In the genomic region with DNA sequence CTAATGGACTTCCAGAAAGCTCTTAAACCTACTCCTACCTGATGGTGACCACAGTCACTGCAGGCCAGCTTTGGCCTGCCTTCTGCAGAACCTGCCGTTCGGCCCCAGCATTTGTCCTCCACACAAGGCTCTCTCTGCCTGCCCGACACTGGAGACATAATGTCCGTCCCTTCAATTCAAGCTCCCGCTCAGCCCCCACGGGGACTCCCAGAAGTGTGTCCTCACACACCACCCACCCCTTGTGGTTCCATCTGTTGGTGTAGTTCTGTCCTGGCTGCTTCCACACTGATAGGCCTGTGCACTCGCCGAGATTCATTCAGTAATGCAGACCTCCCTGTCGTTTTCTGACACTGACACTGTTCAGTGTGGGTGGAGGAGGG, we compare ENCODE assay signal across 17 mouse cellular contexts. TPM values are rescaled to one million over a fixed set of nuclear protein-coding genes. Genes with fewer than 3 reads are reported as not detected.
DNase-seq lines count a peak whose midpoint lies in the region; ATAC-seq and TF ChIP-seq lines count a peak whose summit lies in the region.
"Had no signal": no experiment of that assay in that cellular context is flagged by ENCODE, and none has a peak within 500 bp of the region (broad histone marks: within the 10 kb centered on the region; RNA-seq: fewer than 3 reads in every experiment).

No protein-coding gene starts in this region.

- H3K27me3 ChIP-seq in forebrain, embryonic 16.5 days (replicated peaks; ENCODE audit: control insufficient read depth, insufficient read depth, low read length), result no peaks in the 10 kb centered on the region
- H3K27me3 ChIP-seq in midbrain, postnatal 0 days (ENCODE audit: insufficient read depth, low read length), result no peaks in the 10 kb centered on the region

- no peak for ATAC-seq in cerebellum, adult (ENCODE audit: insufficient number of reproducible peaks, low FRiP score, low TSS enrichment)
- no peak for ATAC-seq in forebrain, embryonic 16.5 days
- ATAC-seq in midbrain, postnatal 0 days (ENCODE audit: low FRiP score), result no peak

- peak overlapping the region; percentile 81 for H3K4me2 ChIP-seq in forebrain, embryonic 16.5 days (ENCODE audit: low read length)
- peak overlapping the region; percentile 91 for H3K4me2 ChIP-seq in midbrain, postnatal 0 days (ENCODE audit: low read depth, low read length, poor library complexity, severe bottlenecking)
- H3K4me2 ChIP-seq: liver, embryonic 11.5 days had no signal

- WGBS in forebrain, embryonic 16.5 days, result 59% methylated on average over 9 of the region's 9 CpGs
- 63% methylated on average over 9 of the region's 9 CpGs for WGBS in midbrain, postnatal 0 days

- no peak overlapping the region for H3K4me3 ChIP-seq in forebrain, embryonic 16.5 days (replicated peaks; ENCODE audit: low read length)
- peak overlapping the region; percentile 61 for H3K4me3 ChIP-seq in midbrain, postnatal 0 days (ENCODE audit: low read depth, low read length)
- H3K4me3 ChIP-seq: embryonic facial prominence, embryonic 10.5 days had no signal

- TF ChIP-seq CTCF in midbrain, postnatal 0 days (IDR thresholded peaks at IDR 0.05), result no peak

- H3K4me1 ChIP-seq in forebrain, embryonic 16.5 days (replicated peaks; ENCODE audit: control insufficient read depth, insufficient read depth, low read length), result peaks cover 89% of the 10 kb centered on the region
- H3K4me1 ChIP-seq in midbrain, postnatal 0 days (ENCODE audit: insufficient read depth, low read length), result peaks cover 46% of the 10 kb centered on the region

- no peaks in the 10 kb centered on the region for H3K36me3 ChIP-seq in forebrain, embryonic 16.5 days (ENCODE audit: control insufficient read depth, insufficient read depth)
- no peaks in the 10 kb centered on the region for H3K36me3 ChIP-seq in midbrain, postnatal 0 days (ENCODE audit: insufficient read depth, low read length)
- H3K36me3 ChIP-seq: embryonic facial prominence, embryonic 10.5 days; G1E had no signal

- no peaks in the 10 kb centered on the region for H3K9me3 ChIP-seq in forebrain, embryonic 16.5 days (ENCODE audit: control insufficient read depth, low read length)
- no peaks in the 10 kb centered on the region for H3K9me3 ChIP-seq in midbrain, postnatal 0 days (ENCODE audit: low read length)
- H3K9me3 ChIP-seq: embryonic facial prominence, embryonic 10.5 days; G1E had no signal

- H3K9ac ChIP-seq in forebrain, embryonic 16.5 days (replicated peaks; ENCODE audit: low read depth, low read length), result no peak overlapping the region
- H3K9ac ChIP-seq in midbrain, postnatal 0 days (replicated peaks; ENCODE audit: low read length, poor library complexity, severe bottlenecking), result peak overlapping the region; percentile 88

- H3K27ac ChIP-seq in forebrain, embryonic 16.5 days (ENCODE audit: low read length), result no peak overlapping the region
- H3K27ac ChIP-seq in midbrain, postnatal 0 days (ENCODE audit: low read depth, low read length), result no peak overlapping the region
- H3K27ac ChIP-seq: embryonic facial prominence, embryonic 10.5 days had no signal

- intact Hi-C loops in left cerebral cortex, postnatal 4 days (cut with DNase I), result no loop called here

- peak; percentile 62 for DNase-seq in cerebellum, adult 9-10 months
- DNase-seq in left cerebral cortex, adult 18-20 months (ENCODE audit: low spot score in 2 of 2), result peak; percentile 75 to 85
- no peak for DNase-seq in left cerebral cortex, postnatal 4 days
- DNase-seq in midbrain, postnatal 0 days (ENCODE audit: low spot score), result no peak
- DNase-seq in adrenal gland, adult 8-10 months, result no peak
- no peak for DNase-seq in lung, postnatal 25 days (ENCODE audit: low spot score)
- DNase-seq: heart, postnatal 4 days; kidney, adult 9 months; lung, postnatal 10 days; retina, postnatal 1 day; thymus, postnatal 25 days had no signal

RNA-seq across cellular contexts. Expression of a gene that starts 2.7 kb away (rescaled TPM):
- 100 to 1,000 TPM; 549 to 568 TPM for total RNA-seq in left cerebral cortex, adult 18-20 months (2021)
- 100 to 1,000 TPM; 695 to 758 TPM for total RNA-seq in left cerebral cortex, postnatal 4 days (2021)
- 28.1 and 28.5 TPM in 2 replicates for polyA plus RNA-seq in forebrain, embryonic 16.5 days (2015; fragmentation: Nextera tagmentation; extraction: Ambion mirVana)
- total RNA-seq in midbrain, postnatal 0 days (2014; rRNA removed), result 382 and 409 TPM in 2 replicates
- polyA plus RNA-seq in midbrain, postnatal 0 days (2015; fragmentation: Nextera tagmentation; extraction: Ambion mirVana), result 74.3 and 75.7 TPM in 2 replicates
- 10 to 100 TPM in 3 of 4 experiments, 1 to 10 TPM in 1; 8.8 to 12.5 (median 11.5) TPM for total RNA-seq in adrenal gland, adult 8-10 months (2022)
- total RNA-seq: monocyte, adult 5-6 weeks had no signal

RNA-seq across cellular contexts. Expression of a gene that starts 22.1 kb away (rescaled TPM):
- 10 to 100 TPM; 68.2 to 84.7 TPM for total RNA-seq in left cerebral cortex, adult 18-20 months (2021)
- 100 to 1,000 TPM; 225 to 228 TPM for total RNA-seq in left cerebral cortex, postnatal 4 days (2021)
- 48.8 and 60.8 TPM in 2 replicates for polyA plus RNA-seq in forebrain, embryonic 16.5 days (2015; fragmentation: Nextera tagmentation; extraction: Ambion mirVana)
- 250 and 291 TPM in 2 replicates for total RNA-seq in midbrain, postnatal 0 days (2014; rRNA removed)
- 232 and 264 TPM in 2 replicates for polyA plus RNA-seq in midbrain, postnatal 0 days (2015; fragmentation: Nextera tagmentation; extraction: Ambion mirVana)
- 10 to 100 TPM; 31.5 to 52.2 (median 34.5) TPM for total RNA-seq in adrenal gland, adult 8-10 months (2022)

RNA-seq across cellular contexts. Expression of a gene that starts 37.0 kb away (rescaled TPM):
- total RNA-seq in left cerebral cortex, adult 18-20 months (2021), result 10 to 100 TPM; 32.6 to 37.9 TPM
- total RNA-seq in left cerebral cortex, postnatal 4 days (2021), result 1 to 10 TPM; 6.2 to 8.2 TPM
- 2.4 and 2.8 TPM in 2 replicates for polyA plus RNA-seq in forebrain, embryonic 16.5 days (2015; fragmentation: Nextera tagmentation; extraction: Ambion mirVana)
- 16.4 and 25.8 TPM in 2 replicates for total RNA-seq in midbrain, postnatal 0 days (2014; rRNA removed)
- polyA plus RNA-seq in midbrain, postnatal 0 days (2015; fragmentation: Nextera tagmentation; extraction: Ambion mirVana), result 11.7 and 13.2 TPM in 2 replicates
- total RNA-seq in adrenal gland, adult 8-10 months (2022), result 100 to 1,000 TPM in 2 of 4 experiments, 10 to 100 TPM in 2; 47.6 to 119 (median 92.8) TPM

RNA-seq across cellular contexts. Expression of a gene that starts 57.7 kb away (rescaled TPM):
- 100 to 1,000 TPM; 188 to 211 TPM for total RNA-seq in left cerebral cortex, adult 18-20 months (2021)
- 100 to 1,000 TPM; 231 to 244 TPM for total RNA-seq in left cerebral cortex, postnatal 4 days (2021)
- 122 and 127 TPM in 2 replicates for polyA plus RNA-seq in forebrain, embryonic 16.5 days (2015; fragmentation: Nextera tagmentation; extraction: Ambion mirVana)
- total RNA-seq in midbrain, postnatal 0 days (2014; rRNA removed), result 70.5 and 92.2 TPM in 2 replicates
- polyA plus RNA-seq in midbrain, postnatal 0 days (2015; fragmentation: Nextera tagmentation; extraction: Ambion mirVana), result 90.2 and 95.5 TPM in 2 replicates
- total RNA-seq in adrenal gland, adult 8-10 months (2022), result 100 to 1,000 TPM; 193 to 274 (median 215) TPM

Comparison
In these comparisons a context has a peak if more than half of its experiments do, and no peak if none do; other contexts are left out.
1. DNase-seq: peak in cerebellum, adult 9-10 months (single experiment) and left cerebral cortex, adult 18-20 months (2 of 2); none in left cerebral cortex, postnatal 4 days (single experiment), midbrain, postnatal 0 days (single experiment), adrenal gland, adult 8-10 months (single experiment) and lung, postnatal 25 days (single experiment).
2. RNA of a gene that starts 2.7 kb away (total RNA-seq): 695 to 758 TPM in left cerebral cortex, postnatal 4 days, 549 to 568 TPM in left cerebral cortex, adult 18-20 months and 382 to 409 TPM in midbrain, postnatal 0 days; 8.8 to 12.5 TPM in adrenal gland, adult 8-10 months; every median in the first group is over 10 times any median in the second.